Mouse (Mus musculus) spleen, adult 2 months (tissue): Measurements from ENCODE around the gene Vps54.

Experiments
- CTCF ChIP-seq: fragments of 200-500 bp; IDR thresholded peaks from 2 replicates; pipeline ENCODE4 v1.5.1; 2011; ENCODE audit warnings: mild to moderate bottlenecking, inconsistent platforms; ENCODE audit not compliant: insufficient read depth, insufficient read length, insufficient replicate concordance; ENCODE audit errors: extremely low read depth
- POLR2A ChIP-seq: fragments of 200-500 bp; IDR thresholded peaks from 2 replicates; pipeline ENCODE4 v1.6.1; 2011; ENCODE audit warnings: low read depth, low read length, inconsistent platforms

GRCm38 (mm10) chr11:21236996-21237395 is 2.1 kb upstream of the Vps54 start:
- TF ChIP-seq POLR2A (no peak), CTCF (no peak)
